Mouse (Mus musculus): Measurements from ENCODE around the gene Ccnyl1.

The Ccnyl1 gene

DNA sequence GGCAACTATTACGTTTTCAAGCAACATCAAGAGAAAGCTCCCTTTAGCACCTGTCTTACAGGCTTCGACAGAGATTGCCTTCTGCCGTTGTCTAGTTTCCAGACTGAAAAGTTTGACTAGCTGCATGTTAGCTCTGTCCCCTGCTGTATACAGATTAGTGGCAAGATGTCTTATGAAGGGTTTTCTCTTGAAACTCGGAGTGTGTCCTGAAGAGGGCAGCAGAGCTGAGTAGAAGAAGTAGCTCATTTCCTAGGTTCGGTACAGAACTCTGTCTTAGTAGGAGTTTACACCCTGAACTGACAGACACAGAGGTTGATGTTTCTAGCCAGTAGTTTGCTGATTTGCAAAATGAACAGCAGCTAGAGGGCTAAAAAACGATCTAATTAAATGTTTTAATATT lies 15.0 kb downstream of the Ccnyl1 start:
- peak; percentile 78 to 79 for DNase-seq

DNA sequence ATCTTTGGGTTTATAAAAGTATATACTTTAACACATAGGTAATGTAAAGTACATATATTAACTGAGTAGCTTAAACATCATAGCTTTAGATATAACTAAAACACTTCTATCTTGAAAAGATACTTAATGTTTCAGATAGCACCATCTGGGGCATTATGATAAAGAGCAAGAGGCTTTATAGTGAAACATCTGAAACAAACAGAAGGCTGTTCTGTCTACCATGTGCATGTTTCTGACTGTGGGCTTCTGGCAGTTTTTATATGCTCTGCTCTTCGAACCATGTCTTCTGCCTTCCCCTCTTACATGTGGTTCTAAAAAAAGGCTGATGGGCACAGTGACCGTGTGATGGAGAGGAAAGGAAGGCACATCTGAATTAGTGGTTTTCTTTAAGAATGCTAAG lies 16.4 kb downstream of the Ccnyl1 start:
- DNase-seq, result no peak

DNA sequence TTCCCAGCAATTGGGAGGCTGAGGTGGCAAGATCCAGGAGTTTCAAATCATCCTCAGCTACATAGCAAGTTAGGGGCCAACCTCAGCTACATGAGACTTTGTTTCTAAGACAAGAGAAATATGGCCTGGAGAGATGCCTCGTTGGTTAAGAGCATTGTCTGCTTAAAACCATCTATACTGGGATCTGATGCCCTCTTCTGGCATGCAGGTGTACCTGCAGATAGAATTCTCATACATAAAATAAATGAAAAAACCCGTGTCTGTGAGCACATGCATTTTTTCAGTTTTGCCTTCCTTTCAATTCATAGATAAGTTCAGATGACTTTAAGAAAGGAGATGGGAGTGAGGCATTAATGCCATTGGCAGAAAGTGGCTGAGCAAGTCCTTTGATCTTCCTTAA lies 19.6 kb downstream of the Ccnyl1 start:
- DNase-seq, result peak; percentile 32 to 53

DNA sequence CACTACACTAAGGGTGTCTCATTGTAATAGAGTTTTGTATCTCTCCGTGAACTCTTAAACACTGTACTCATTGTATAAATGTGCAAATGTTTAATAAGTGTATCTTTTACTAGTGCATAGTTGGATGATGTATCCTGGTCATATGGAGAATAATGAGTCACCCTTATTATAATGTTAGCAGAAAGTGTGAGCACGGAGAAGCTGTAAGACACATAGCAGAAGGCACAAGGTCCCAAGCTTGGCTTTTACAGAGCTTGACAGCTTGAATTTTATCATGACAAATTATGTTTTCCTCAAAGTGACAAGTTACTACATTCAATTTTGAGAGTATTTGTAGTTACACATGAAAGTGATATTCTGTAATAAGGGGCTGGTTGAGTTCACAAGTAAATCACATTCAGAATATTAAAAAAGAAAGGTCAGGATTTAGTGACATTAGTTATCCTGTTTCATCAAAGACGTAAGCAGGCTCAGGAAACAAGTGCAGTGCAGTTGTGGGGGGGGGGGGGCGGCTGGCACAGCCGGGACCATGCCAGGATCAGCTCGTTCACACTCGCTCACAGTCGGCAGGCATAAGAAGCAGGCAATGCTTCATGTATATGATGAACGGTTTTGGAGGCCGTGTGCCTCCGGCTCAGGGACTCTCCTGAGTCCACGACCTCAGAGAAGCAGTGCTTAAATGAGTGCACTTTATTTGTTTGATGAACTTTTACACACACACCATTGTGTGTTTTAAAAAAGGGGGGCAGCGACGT lies 21.9 kb downstream of the Ccnyl1 start:
- no peak for DNase-seq

DNA sequence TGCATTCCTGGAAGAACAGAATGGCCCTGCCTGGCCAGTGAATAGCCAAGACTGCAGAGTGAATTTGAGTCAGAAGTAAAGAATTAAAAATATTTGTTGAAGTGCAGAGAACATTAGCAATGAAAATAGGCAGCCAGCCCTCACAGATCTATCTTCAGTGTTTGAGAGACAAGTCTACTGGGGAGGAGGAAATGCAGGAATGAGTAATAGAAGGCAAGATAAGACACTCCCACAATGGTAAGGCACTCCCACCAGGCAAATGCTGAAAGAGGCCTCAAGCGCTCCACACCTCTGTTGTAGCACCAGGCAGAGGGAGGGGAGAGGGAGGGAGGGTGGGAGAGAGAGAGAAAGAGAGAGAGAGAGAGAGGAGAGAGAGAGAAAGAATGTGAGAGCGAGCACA lies 25.2 kb downstream of the Ccnyl1 start:
- no peak for DNase-seq

DNA sequence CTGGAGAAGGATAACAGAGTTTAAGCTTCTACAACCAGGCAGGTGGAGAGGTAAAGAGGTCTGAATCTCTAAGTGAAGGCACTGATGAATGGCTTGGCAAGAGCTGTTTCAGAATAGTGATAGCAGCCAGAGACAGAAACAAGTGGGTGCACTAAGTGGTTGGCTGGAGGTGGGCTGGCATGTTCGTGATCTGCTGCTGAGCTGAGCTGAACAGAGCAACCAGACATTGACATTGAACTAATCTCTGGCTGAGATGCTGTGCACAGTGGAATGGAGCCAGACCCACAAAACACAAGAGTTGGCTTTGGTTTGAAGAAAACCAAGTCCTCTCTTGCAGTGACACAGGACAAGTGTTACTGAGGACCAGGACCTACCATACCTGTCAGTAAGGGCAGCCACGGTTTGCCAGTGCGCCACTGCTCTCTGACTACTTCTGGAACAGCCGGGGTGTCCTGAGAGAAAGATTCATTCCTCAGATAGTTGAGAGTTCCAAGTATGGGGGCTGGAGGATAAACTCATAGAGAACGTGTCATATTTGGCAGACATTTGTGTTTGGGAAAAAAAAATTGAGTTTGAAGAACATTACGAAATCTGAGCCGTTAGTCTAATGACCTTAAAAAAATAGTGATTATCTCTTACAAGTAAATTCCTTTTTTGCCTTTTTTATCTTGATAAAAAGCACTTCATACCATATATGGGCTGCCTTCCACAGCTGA lies 26.5 kb downstream of the Ccnyl1 start:
- peak in 1 of 2 experiments; percentile 9 for DNase-seq

DNA sequence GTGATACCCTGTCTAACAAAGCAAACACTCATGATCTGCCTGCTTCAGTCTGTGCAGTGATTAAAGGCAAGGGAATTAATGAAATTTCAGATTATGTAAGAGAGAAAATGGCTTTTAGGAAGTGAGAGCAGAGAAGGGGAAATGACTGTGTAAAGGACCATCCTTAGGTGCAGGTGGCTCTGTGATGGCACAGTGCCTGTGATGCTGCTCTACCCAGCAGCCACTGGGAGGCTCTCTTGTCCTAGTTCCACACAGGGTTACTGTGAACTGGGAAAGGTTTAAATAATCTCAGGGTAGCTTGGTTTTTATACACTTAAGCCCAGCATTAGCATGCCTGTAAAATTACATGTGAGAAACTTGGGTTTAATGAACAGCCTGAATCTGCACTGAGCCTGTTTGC lies 27.2 kb downstream of the Ccnyl1 start:
- peak; percentile 82 to 86 for DNase-seq

DNA sequence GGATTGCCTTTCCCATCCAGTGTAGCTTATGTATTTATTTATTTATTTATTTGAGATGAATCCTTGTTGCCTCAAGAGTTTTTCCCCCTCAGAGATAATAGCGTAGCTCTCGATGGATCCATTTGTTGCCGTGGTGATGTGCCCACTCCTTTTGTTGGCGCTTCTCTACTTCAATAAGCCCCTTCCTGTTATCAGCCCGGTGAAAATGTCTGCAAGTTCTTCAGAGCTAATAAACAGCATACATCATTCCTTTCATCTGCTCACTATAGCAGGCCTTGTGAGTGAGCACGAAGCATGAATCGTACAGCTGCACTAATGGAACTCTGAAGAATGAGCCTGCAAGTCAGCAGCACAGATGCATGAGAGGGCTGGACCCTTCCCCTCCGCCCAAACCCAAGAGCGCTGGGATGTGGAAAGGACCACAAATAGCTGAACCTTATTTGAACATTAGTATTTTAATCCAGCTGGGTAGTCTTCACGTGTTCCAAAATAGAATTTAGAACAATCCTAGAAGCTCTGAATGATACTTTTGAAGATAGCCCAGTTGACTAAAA lies 30.9 kb downstream of the Ccnyl1 start:
- no peak for DNase-seq

DNA sequence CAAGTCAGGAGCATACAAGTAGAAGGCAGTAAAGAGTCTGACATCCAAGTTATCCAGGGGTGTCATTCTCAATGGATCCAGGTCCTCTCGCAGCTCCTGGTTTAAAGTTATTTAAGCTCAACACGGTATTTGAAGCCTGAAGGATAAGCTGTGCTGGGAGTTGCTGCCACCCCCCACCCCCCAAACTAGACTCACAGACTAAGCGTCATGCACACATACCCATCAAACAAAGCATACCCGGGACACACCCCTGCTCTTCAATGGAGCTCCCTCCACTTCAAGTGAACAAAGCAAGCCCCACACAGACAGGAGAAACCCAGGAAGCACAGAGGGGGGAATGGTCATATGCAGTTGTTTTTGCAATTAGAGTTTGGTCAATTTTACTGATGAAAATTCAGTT lies 39.8 kb downstream of the Ccnyl1 start:
- DNase-seq, result no peak

DNA sequence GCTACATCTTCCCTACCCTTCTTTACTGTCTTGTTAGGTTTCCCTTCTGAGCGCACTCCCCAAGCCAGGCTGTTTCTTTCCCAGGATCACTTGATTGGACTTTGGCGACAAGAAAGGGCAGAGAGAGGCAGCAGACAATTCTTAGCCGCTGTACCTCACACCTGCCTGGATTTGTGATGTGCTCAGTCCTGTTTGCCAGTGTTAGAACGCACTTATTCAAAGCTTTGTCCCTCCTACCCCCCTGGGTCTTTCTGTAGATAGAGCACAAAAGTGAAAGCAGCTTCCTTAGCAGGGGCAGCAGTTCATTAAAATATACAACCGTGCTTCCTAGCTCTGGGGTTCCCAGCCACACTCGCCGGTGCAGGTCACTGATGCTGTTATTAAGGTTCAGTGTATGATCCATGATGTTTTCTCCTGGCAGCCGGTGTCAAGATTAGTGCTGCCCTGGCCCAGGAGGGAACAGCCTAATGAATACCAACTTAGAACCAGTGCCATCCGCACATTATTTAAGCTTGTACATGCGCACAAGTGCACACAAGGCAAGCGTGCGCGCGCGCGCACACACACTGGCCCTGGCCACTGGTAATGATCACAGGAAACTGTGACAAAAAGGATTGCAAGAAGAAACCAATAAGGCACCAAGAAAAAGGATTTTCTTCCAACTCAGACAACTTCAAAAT lies 41.2 kb downstream of the Ccnyl1 start:
- DNase-seq, result no peak

DNA sequence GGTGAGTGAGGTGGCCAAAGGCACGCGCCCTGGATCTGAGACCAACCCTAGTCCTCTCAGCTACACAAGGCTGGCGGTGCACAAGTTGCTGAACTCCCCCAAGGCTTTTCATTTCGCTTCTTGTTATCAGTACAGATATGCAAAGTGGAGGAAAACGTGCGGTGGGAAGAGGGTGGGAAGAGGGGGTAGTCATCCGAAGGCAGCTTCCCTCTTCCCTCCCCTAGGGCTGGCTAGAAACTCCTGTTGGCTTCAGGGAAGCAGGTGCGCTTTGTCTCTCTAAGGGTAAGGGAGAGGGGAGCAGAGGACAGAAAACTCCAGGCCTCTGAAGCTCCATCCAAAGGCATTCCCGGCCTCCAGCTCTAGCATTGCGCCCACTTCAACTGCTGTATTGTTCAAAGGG lies 41.9 kb downstream of the Ccnyl1 start:
- DNase-seq, result no peak

DNA sequence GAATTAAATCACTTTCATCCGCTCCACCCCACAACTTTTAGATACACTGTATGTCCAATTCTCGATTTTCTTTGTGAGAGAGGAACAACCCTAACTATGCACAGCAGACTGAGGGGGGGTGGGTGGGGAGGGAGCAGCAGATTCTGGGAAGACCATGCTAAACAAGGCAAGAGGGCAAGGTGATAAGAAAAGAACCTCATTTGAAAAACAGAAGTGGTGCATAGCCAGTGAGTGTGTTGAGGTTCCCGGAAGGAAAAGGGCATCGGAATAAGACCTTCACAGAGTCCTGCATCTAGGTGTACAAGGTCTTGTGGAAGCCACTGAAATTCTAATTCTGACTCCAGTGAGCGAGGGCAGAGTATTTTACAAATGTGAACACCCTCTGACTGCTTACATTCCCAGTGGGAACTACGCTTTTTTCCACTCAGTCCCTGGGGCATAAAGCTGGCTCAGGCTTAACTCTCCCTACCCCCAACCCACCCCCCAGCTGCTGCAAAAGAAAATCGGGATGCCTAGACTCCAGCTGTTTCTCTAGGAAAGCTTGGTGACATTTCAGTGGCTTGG lies 42.5 kb downstream of the Ccnyl1 start:
- DNase-seq, result no peak

DNA sequence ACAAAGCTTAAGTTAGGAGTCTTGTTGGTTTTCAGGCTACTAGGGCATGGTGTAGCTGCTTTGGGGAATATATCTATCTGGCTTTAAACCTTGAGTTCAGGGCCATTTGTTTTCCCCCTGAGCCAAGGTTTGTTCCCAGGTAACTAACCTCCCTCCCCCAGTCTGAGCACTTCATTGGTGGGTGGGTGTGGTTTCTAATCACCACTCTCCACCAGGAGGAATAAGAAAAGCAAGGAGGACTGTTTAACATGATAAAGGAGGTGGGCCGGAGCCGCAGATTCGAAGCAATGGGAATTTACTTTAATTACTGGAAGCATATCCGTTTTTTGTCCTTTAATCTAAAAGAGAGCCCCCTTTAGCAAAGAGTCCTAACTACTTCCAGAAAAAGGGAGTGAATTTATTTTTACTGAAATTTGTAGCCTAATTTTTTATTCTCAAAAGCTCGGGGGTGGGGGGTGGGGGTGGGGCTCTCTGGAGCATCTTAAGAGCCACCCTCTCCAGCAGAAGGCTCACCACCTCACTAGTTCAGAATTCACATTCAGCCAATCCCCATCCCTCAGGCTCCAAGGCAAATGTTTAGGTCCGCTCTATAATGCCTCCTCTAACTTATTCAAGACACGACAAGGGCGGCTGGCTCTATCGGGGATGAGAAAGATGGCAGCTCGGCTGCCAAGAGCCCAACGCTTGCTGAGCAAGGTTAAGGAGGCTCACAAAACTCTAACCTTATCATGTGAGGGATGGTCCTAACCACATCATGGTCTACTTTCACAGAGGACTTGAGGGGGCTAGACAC lies 43.4 kb downstream of the Ccnyl1 start:
- DNase-seq, result no peak

DNA sequence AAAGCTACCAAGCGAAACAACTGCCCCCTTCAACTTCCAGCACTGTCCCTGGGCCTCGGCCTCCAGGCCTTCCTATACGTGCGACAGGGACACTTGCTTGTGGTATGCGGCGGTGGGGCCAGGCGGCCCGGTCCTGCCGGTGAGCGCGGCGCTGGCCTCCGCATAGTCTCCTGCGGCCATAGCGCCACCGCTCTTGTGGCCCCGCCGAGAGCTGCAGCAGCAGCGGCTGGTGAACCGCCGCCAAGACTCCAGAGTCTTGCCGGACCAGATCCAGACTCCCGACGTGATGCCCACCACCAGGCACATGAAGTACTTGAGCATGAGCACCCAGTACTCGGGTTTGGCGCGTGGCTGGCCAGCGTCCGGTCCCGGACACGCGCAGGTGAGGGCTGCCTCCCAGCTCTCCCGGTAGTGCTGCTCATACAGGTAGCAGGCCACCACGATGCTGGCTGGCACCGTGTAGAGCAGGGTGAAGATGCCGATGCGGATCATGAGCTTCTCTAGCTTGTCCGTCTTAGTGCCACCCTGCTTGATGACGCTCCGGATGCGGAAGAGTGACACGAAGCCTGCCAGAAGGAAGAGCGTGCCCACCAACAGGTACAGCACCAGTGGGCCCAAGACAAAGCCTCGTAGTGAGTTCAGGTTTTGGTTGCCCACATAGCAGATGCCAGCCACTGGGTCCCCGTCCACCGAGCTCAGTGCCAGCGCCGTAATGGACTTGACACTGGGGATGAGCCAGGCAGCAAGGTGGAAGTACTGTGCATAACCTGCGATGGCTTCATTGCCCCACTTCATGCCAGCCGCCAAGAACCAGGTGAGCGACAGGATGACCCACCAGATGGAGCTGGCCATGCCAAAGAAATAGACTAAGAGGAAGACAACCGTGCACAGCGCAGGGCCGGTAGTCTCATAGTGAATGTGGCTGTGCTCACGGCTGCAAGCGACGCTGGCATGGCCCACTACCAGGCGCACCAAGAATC lies 44.8 kb downstream of the Ccnyl1 start:
- DNase-seq, result peak; percentile 79 to 82

DNA sequence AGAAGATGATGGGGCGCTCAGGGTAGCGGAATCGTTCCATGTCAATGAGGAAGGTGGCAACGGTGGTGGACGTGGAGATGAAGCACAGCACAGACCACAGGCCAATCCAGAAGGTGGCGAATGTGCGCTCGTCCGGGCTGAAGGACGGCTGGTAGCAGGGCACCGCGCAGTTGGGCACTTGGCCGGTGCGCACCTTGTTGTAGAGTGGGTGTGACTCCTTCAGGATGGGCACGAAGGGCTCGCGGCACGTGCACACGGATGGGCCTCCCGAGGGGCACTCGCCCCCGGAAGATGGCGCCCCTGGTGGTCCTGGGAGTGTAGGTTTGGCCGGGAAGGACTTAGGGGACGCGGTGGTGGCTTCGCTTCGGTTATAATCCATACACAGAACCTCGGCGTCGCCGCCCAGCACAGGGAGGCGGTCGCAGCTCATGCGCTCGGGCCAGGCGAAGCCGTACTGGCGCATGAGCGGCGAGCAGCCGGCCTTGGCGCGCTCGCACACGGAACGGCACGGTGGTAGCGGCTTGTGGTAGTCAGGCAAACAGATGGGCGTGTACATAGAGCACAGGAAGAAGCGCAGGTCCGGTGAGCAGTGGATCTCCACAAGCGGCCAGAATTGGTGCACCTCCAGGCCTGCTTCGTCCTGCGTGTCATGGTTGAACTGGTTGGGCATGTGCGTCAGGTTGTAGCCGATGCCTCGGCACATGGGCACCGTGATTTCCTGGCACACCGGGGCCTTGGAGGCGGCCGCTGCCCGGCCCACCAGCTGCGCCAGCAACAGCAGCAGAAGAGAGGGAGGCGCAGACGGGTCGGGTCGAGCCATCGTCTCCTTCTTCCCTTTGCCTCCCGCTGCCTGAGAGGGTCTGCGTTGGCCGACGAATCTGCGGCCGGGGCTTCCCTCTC lies 45.8 kb downstream of the Ccnyl1 start:
- peak; percentile 78 to 79 for DNase-seq

DNA sequence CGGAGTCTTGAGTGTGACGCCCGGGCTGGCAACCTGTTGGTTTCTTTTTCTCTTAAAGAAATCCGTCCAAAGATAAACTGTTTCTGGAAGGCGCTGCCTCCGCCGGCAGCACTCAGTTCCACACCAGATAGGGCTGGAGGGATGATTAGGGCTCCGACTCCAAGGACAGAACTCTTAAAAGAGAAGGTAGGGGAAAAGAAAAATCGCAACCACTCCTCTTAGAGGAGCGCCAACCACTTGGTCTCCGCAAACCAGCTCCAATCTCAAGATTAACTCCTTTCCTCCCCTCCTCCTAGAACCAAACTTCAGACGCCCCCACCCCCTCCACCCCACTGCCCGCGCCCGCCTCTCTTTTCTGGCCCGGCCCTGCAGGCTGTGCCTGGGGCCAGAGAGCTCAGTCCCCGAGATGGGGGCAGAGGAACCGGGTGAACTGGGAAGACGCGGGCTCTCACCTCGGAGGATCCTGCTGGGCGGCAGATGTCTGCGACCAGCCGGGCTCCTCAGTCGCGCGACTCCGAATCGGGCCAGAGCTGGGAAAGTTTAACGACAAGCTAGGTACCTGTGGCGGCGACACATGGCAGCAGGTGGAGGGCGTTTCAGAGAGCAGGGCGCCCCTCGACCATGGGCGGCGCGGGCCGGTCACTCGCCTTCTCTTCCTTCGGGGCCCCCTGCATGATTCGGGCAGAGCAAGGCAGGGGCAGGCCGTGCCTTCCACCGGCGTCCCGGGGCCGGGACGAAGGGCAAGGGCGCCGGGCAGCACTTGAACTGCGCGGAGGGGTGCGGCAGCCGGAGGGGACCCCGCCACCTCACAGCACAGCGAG lies 46.6 kb downstream of the Ccnyl1 start:
- DNase-seq, result peak; percentile 55 to 66

DNA sequence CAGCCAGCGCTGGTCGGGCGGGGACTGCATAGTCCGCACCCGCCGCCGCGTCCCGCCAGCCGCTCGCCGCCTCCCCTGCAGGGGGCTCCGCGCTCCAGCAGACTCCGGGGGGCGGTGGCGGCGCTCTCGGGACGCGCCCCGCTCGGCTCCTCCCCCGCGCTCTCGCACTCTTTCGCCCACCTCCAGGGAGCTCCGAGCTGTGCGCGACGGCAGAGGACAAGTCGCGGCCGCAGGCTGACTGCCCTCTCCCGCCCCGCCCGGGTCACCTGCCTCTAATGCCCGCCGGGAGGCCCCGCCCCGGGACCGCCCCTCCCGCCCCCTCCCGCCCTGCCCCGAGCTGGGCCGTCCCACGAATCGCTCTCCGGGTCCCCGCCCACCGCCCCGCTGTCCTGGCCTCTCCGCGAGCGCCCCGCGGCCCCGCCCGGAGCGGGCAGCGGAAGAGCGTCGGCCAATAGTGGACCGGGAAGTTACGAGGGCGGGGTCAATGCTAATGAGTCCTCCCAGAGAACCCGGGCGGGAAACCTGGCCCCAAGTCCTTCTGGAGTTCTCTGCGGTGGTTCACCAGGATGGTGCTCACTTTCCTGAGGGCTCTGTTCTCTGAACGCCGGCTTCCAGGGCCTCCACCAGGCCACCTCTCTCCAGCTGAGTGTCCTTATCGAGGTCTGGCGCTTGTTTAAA lies 47.4 kb downstream of the Ccnyl1 start, which contains the start of gene Fzd5:
Gene Fzd5 (minus strand): TSS at position 250 of the 678 bp plus-strand sequence.
- peak; percentile 84 to 94 for DNase-seq

DNA sequence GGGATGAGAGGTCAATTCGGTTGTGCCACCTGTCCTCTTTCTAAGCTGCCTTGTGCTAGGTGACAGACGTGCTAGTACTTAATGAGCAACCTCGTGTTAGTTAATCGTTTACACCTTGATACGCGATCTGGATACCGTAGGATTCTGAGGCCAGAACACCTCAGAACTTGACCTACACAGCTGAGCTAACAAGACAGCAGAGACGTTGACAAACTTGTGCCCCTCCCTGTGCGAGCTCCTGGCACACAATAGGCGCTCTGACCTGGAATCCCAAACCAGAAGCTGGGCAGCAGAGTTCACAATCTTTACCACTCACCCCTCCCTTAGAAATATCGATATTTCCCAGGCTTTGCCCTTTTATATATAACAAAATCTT lies 47.9 kb downstream of the Ccnyl1 start:
- peak in 1 of 2 experiments; percentile 20 for DNase-seq

Measured in cerebellum, postnatal 10 days (tissue).